Mouse (Mus musculus) intestine, postnatal 0 days (tissue): ENCODE measurements around the gene Cd3eap. TPM values are rescaled to one million over a fixed set of nuclear protein-coding genes. Genes with fewer than 3 reads are reported as not detected.

Experiments used
- ATAC-seq: fragments of 200-750 bp; cut with Nextera tagmentation; 2 replicates; pipeline ENCODE4 v1.8.0; 2017; ENCODE audit warnings: mild to moderate bottlenecking, moderate TSS enrichment, moderate library complexity
- H3K27ac ChIP-seq: fragments of 300-500 bp; sonication (generic); 2 replicates; pipeline ENCODE4 v1.5.1; 2014; ENCODE audit warnings: mild to moderate bottlenecking, low read depth, low read length, moderate library complexity
- H3K27me3 ChIP-seq: fragments of 300-500 bp; sonication (generic); replicated peaks from 2 replicates; pipeline ENCODE4 v1.6.1; 2014; ENCODE audit warnings: low read length, mixed read lengths; ENCODE audit not compliant: control insufficient read depth, insufficient read depth
- H3K36me3 ChIP-seq: fragments of 300-500 bp; sonication (generic); 2 replicates; pipeline ENCODE4 v1.6.1; 2014; ENCODE audit warnings: mild to moderate bottlenecking, moderate library complexity; ENCODE audit not compliant: control insufficient read depth, insufficient read depth
- H3K4me1 ChIP-seq: fragments of 300-500 bp; sonication (generic); replicated peaks from 2 replicates; pipeline ENCODE4 v1.6.1; 2014; ENCODE audit warnings: antibody characterized with exemption, low read length, mixed read lengths; ENCODE audit not compliant: control insufficient read depth, insufficient read depth
- H3K4me2 ChIP-seq: fragments of 300-500 bp; sonication (generic); replicated peaks from 2 replicates; pipeline ENCODE4 v1.6.1; 2014; ENCODE audit warnings: low read depth, mild to moderate bottlenecking, moderate library complexity
- H3K4me3 ChIP-seq: fragments of 300-500 bp; sonication (generic); 2 replicates; pipeline ENCODE4 v1.5.1; 2014; ENCODE audit warnings: low read depth, low read length
- H3K9ac ChIP-seq: fragments of 300-500 bp; sonication (generic); 2 replicates; pipeline ENCODE4 v1.6.1; 2014; ENCODE audit warnings: mild to moderate bottlenecking, low read depth, low read length
- H3K9me3 ChIP-seq: fragments of 300-500 bp; sonication (generic); 2 replicates; pipeline ENCODE4 v1.6.1; 2016; ENCODE audit warnings: mixed run types; ENCODE audit not compliant: control insufficient read depth
- CTCF ChIP-seq: sonication (generic); IDR thresholded peaks from 2 replicates; pipeline ENCODE4 v1.5.1; 2016; ENCODE audit warnings: low read depth, mild to moderate bottlenecking, control low read depth, antibody characterized with exemption, moderate library complexity
- WGBS: fragments of 180-500 bp; shearing (Covaris S2); extraction: QIAGEN DNeasy Blood & Tissue Kit; methylation state at CpG from one replicate; pipeline ENCODE4 v1.1.7; 2014; 5-methylcytosine and 5-hydroxymethylcytosine counted together
- polyA plus RNA-seq: library from polyadenylated mRNA; unstranded; fragments of >200 nt; fragmentation: Nextera tagmentation; extraction: Ambion mirVana; gene quantifications from 2 replicates; pipeline ENCODE4 v1.2.1, GENCODE M21; 2015

Gene Cd3eap
- polyA plus RNA-seq, 1 experiment from 2014 or later = 8.3 TPM

GRCm38 (mm10) chr7:19341761-19342409 lies 17.4 kb downstream of the Cd3eap start:
- Histone ChIP-seq H3K27me3 (peaks cover 5% of the 10 kb centered on the region; the same call in 1 of the 2 replicates), H3K9me3 (no peaks in the 10 kb centered on the region), H3K4me2 (peak overlapping the region; percentile 68), H3K9ac (no peak overlapping the region), H3K27ac (no peak overlapping the region), H3K4me3 (peak overlapping the region; percentile 33), H3K36me3 (no peaks in the 10 kb centered on the region), H3K4me1 (0 out of 2 replicates have a peak, but pooled peaks cover 5% of the 10 kb centered on the region)
- no peak for TF ChIP-seq CTCF
- ATAC-seq = no peak
- WGBS = under 1% methylated on average over 41 of the region's 41 CpGs

GRCm38 (mm10) chr7:19341250-19341649 lies 18.0 kb downstream of the Cd3eap start:
- Histone ChIP-seq H3K4me2 (peak overlapping the region; percentile 68), H3K9ac (no peak overlapping the region), H3K36me3 (no peaks in the 10 kb centered on the region), H3K4me1 (0 out of 2 replicates have a peak, but pooled peaks cover 5% of the 10 kb centered on the region), H3K27me3 (peaks cover 5% of the 10 kb centered on the region; the same call in 1 of the 2 replicates), H3K9me3 (no peaks in the 10 kb centered on the region), H3K4me3 (peak overlapping the region; percentile 33), H3K27ac (no peak overlapping the region; the same call in 1 of the 2 replicates)
- 20% methylated on average over 10 of the region's 10 CpGs for WGBS
- TF ChIP-seq CTCF = no peak
- ATAC-seq = no peak

- Histone ChIP-seq H3K9me3 (no peaks in the 10 kb centered on the region), H3K4me1 (no peaks in the 10 kb centered on the region), H3K27ac (no peak overlapping the region), H3K4me2 (no peak overlapping the region), H3K9ac (no peak overlapping the region), H3K4me3 (no peak overlapping the region), H3K27me3 (peaks cover 5% of the 10 kb centered on the region; the same call in 1 of the 2 replicates), H3K36me3 (no peaks in the 10 kb centered on the region)
- no peak for TF ChIP-seq CTCF
- no peak for ATAC-seq
- WGBS = 58% methylated on average over 7 of the region's 7 CpGs
These were observed 20.7 kb downstream of the Cd3eap start for GRCm38 (mm10) chr7:19338596-19338995.

- no peak overlapping the region for H3K9ac ChIP-seq
- no peaks in the 10 kb centered on the region for H3K9me3 ChIP-seq
- H3K4me2 ChIP-seq = no peak overlapping the region
- WGBS = 60% methylated on average over 2 of the region's 2 CpGs
- ATAC-seq = no peak
- H3K36me3 ChIP-seq = no peaks in the 10 kb centered on the region
- H3K4me3 ChIP-seq = no peak overlapping the region
- TF ChIP-seq CTCF = no peak
- H3K27me3 ChIP-seq = peaks cover 5% of the 10 kb centered on the region; the same call in 1 of the 2 replicates
- H3K27ac ChIP-seq = no peak overlapping the region
- no peaks in the 10 kb centered on the region for H3K4me1 ChIP-seq
These were observed 21.2 kb downstream of the Cd3eap start for GRCm38 (mm10) chr7:19338060-19338459.

- Histone ChIP-seq H3K4me1 (no peaks in the 10 kb centered on the region), H3K4me2 (no peak overlapping the region), H3K9ac (no peak overlapping the region), H3K4me3 (no peak overlapping the region), H3K36me3 (no peaks in the 10 kb centered on the region), H3K9me3 (no peaks in the 10 kb centered on the region), H3K27ac (no peak overlapping the region), H3K27me3 (peaks cover 3% of the 10 kb centered on the region; the same call in 1 of the 2 replicates)
- no peak for TF ChIP-seq CTCF
- 54% methylated on average over 10 of the region's 10 CpGs for WGBS
- ATAC-seq = no peak
These were observed 22.2 kb downstream of the Cd3eap start for GRCm38 (mm10) chr7:19337122-19337521.

- H3K27me3 ChIP-seq = no peaks in the 10 kb centered on the region
- no peaks in the 10 kb centered on the region for H3K9me3 ChIP-seq
- ATAC-seq = no peak
- H3K36me3 ChIP-seq = no peaks in the 10 kb centered on the region
- TF ChIP-seq CTCF = no peak
- H3K9ac ChIP-seq = no peak overlapping the region
- no peak overlapping the region for H3K4me2 ChIP-seq
- 40% methylated on average over 3 of the region's 3 CpGs for WGBS
- H3K4me3 ChIP-seq = no peak overlapping the region
- H3K27ac ChIP-seq = no peak overlapping the region
- no peaks in the 10 kb centered on the region for H3K4me1 ChIP-seq
These were observed 23.7 kb downstream of the Cd3eap start for GRCm38 (mm10) chr7:19335583-19335982.
